Mouse (Mus musculus) heart, embryonic 12.5 days (tissue): ENCODE results near the gene Pkd1l1. TPM values are rescaled to one million over a fixed set of nuclear protein-coding genes. Genes with fewer than 3 reads are reported as not detected.

Source experiments
- ATAC-seq: fragments of 200-750 bp; cut with Nextera tagmentation; 2 replicates; pipeline ENCODE4 v1.8.0; 2017; ENCODE audit warnings: moderate TSS enrichment, moderate library complexity; ENCODE audit not compliant: insufficient number of reproducible peaks, low FRiP score
- H3K27ac ChIP-seq: fragments of 300-500 bp; sonication (generic); 2 replicates; pipeline ENCODE4 v1.5.1; 2016; ENCODE audit warnings: mild to moderate bottlenecking, moderate library complexity; ENCODE audit not compliant: poor library complexity, severe bottlenecking
- H3K27me3 ChIP-seq: fragments of 300-500 bp; sonication (generic); replicated peaks from 2 replicates; pipeline ENCODE4 v1.6.1; 2016; ENCODE audit warnings: mild to moderate bottlenecking, moderate library complexity
- H3K36me3 ChIP-seq: fragments of 300-500 bp; sonication (generic); 2 replicates; pipeline ENCODE4 v1.6.1; 2016; ENCODE audit warnings: mild to moderate bottlenecking, moderate library complexity
- H3K4me1 ChIP-seq: fragments of 300-500 bp; sonication (generic); replicated peaks from 2 replicates; pipeline ENCODE4 v1.6.1; 2016; ENCODE audit warnings: mild to moderate bottlenecking
- H3K4me2 ChIP-seq: fragments of 300-500 bp; sonication (generic); 2 replicates; pipeline ENCODE4 v1.6.1; 2016; ENCODE audit warnings: mild to moderate bottlenecking, moderate library complexity
- H3K4me3 ChIP-seq: fragments of 300-500 bp; sonication (generic); 2 replicates; pipeline ENCODE4 v1.5.1; 2016; ENCODE audit warnings: mild to moderate bottlenecking
- H3K9ac ChIP-seq: fragments of 300-500 bp; sonication (generic); 2 replicates; pipeline ENCODE4 v1.6.1; 2016; ENCODE audit warnings: mild to moderate bottlenecking, moderate library complexity
- H3K9me3 ChIP-seq: fragments of 300-500 bp; sonication (generic); replicated peaks from 2 replicates; pipeline ENCODE4 v1.6.1; 2016; ENCODE audit warnings: mild to moderate bottlenecking, moderate library complexity
- WGBS: fragments of 180-500 bp; shearing (Covaris S2); methylation state at CpG from one replicate; pipeline ENCODE4 v1.1.7; 2016; 5-methylcytosine and 5-hydroxymethylcytosine counted together
- polyA plus RNA-seq: library from polyadenylated mRNA; unstranded; fragments of >200 nt; fragmentation: Nextera tagmentation; extraction: Ambion mirVana; gene quantifications from 2 replicates; pipeline ENCODE4 v1.2.1, GENCODE M21; 2016

Gene Pkd1l1
- polyA plus RNA-seq, 1 experiment from 2014 or later, result 0.04 TPM

- Histone ChIP-seq H3K27ac (no peak overlapping the region), H3K9me3 (no peaks in the 10 kb centered on the region), H3K9ac (no peak overlapping the region), H3K27me3 (0 out of 2 replicates have a peak, but pooled peaks cover 9% of the 10 kb centered on the region), H3K4me1 (no peaks in the 10 kb centered on the region), H3K4me2 (no peak overlapping the region), H3K4me3 (no peak overlapping the region), H3K36me3 (no peaks in the 10 kb centered on the region)
- no peak for ATAC-seq
- WGBS, result 80% methylated on average over 4 of the region's 4 CpGs
These were observed 5.1 kb upstream of the Pkd1l1 start for GRCm38 (mm10) chr11:8978154-8978553.

GRCm38 (mm10) chr11:8972093-8972492, 973 bp downstream of the Pkd1l1 start:
- Histone ChIP-seq H3K9me3 (no peaks in the 10 kb centered on the region), H3K27ac (no peak overlapping the region), H3K9ac (no peak overlapping the region), H3K4me2 (no peak overlapping the region), H3K4me3 (no peak overlapping the region), H3K4me1 (no peaks in the 10 kb centered on the region), H3K27me3 (0 out of 2 replicates have a peak, but pooled peaks cover 6% of the 10 kb centered on the region), H3K36me3 (no peaks in the 10 kb centered on the region)
- no peak for ATAC-seq
- 46% methylated on average over 6 of the region's 6 CpGs for WGBS

- no peak for ATAC-seq
- H3K4me3 ChIP-seq, result no peak overlapping the region
- H3K27me3 ChIP-seq, result 0 out of 2 replicates have a peak, but pooled peaks cover 6% of the 10 kb centered on the region
- no peaks in the 10 kb centered on the region for H3K36me3 ChIP-seq
- H3K9ac ChIP-seq, result no peak overlapping the region
- no peak overlapping the region for H3K4me2 ChIP-seq
- H3K27ac ChIP-seq, result no peak overlapping the region
- no peaks in the 10 kb centered on the region for H3K4me1 ChIP-seq
- WGBS, result 60% methylated on average over 9 of the region's 9 CpGs
- no peaks in the 10 kb centered on the region for H3K9me3 ChIP-seq
These were observed 2.6 kb downstream of the Pkd1l1 start for GRCm38 (mm10) chr11:8970509-8970908.

GRCm38 (mm10) chr11:8968094-8968493, 5.0 kb downstream of the Pkd1l1 start:
- H3K4me2 ChIP-seq, result no peak overlapping the region
- no peak for ATAC-seq
- H3K9me3 ChIP-seq, result no peaks in the 10 kb centered on the region
- no peaks in the 10 kb centered on the region for H3K4me1 ChIP-seq
- 90% methylated on average over 7 of the region's 7 CpGs for WGBS
- H3K27ac ChIP-seq, result no peak overlapping the region
- no peaks in the 10 kb centered on the region for H3K36me3 ChIP-seq
- no peaks in the 10 kb centered on the region for H3K27me3 ChIP-seq
- no peak overlapping the region for H3K9ac ChIP-seq
- no peak overlapping the region for H3K4me3 ChIP-seq

GRCm38 (mm10) chr11:8958572-8958971, 14.5 kb downstream of the Pkd1l1 start:
- Histone ChIP-seq H3K36me3 (no peaks in the 10 kb centered on the region), H3K9ac (no peak overlapping the region), H3K27ac (no peak overlapping the region), H3K4me3 (no peak overlapping the region), H3K4me2 (no peak overlapping the region), H3K4me1 (peaks cover 8% of the 10 kb centered on the region; the same call in 1 of the 2 replicates), H3K9me3 (no peaks in the 10 kb centered on the region), H3K27me3 (no peaks in the 10 kb centered on the region)
- WGBS, result 67% methylated on average over 10 of the region's 10 CpGs
- ATAC-seq, result no peak

- Histone ChIP-seq H3K9me3 (no peaks in the 10 kb centered on the region), H3K27me3 (no peaks in the 10 kb centered on the region), H3K4me3 (no peak overlapping the region), H3K9ac (no peak overlapping the region), H3K27ac (no peak overlapping the region), H3K4me1 (peaks cover 11% of the 10 kb centered on the region; the same call in 1 of the 2 replicates), H3K36me3 (no peaks in the 10 kb centered on the region), H3K4me2 (no peak overlapping the region)
- WGBS, result 55% methylated on average over 4 of the region's 4 CpGs
- no peak for ATAC-seq
These were observed 15.0 kb downstream of the Pkd1l1 start for GRCm38 (mm10) chr11:8958108-8958507.

- no peak overlapping the region for H3K4me2 ChIP-seq
- no peaks in the 10 kb centered on the region for H3K9me3 ChIP-seq
- WGBS, result 60% methylated on average over 6 of the region's 6 CpGs
- H3K4me1 ChIP-seq, result peaks cover 11% of the 10 kb centered on the region; the same call in 1 of the 2 replicates
- no peak overlapping the region for H3K4me3 ChIP-seq
- no peaks in the 10 kb centered on the region for H3K27me3 ChIP-seq
- no peaks in the 10 kb centered on the region for H3K36me3 ChIP-seq
- no peak overlapping the region for H3K27ac ChIP-seq
- no peak for ATAC-seq
- no peak overlapping the region for H3K9ac ChIP-seq
These were observed 16.0 kb downstream of the Pkd1l1 start for GRCm38 (mm10) chr11:8957023-8957422.

GRCm38 (mm10) chr11:8955678-8956077, 17.4 kb downstream of the Pkd1l1 start:
- Histone ChIP-seq H3K4me3 (no peak overlapping the region), H3K4me2 (no peak overlapping the region), H3K27ac (no peak overlapping the region), H3K36me3 (no peaks in the 10 kb centered on the region), H3K9ac (no peak overlapping the region), H3K9me3 (0 out of 2 replicates have a peak, but pooled peaks cover 2% of the 10 kb centered on the region), H3K4me1 (peaks cover 11% of the 10 kb centered on the region; the same call in 1 of the 2 replicates), H3K27me3 (no peaks in the 10 kb centered on the region)
- 9% methylated on average over 1 of the region's 1 CpGs for WGBS
- no peak for ATAC-seq

GRCm38 (mm10) chr11:8949765-8950430, 23.2 kb downstream of the Pkd1l1 start:
- Histone ChIP-seq H3K9me3 (0 out of 2 replicates have a peak, but pooled peaks cover 2% of the 10 kb centered on the region), H3K4me1 (peaks cover 28% of the 10 kb centered on the region), H3K36me3 (no peaks in the 10 kb centered on the region), H3K4me2 (no peak overlapping the region), H3K27me3 (no peaks in the 10 kb centered on the region), H3K9ac (no peak overlapping the region), H3K27ac (peak overlapping the region; percentile 9; the same call in 1 of the 2 replicates), H3K4me3 (no peak overlapping the region)
- ATAC-seq, result no peak
- WGBS, result 57% methylated on average over 6 of the region's 6 CpGs

GRCm38 (mm10) chr11:8948871-8949270, 24.2 kb downstream of the Pkd1l1 start:
- H3K9ac ChIP-seq, result no peak overlapping the region
- H3K27me3 ChIP-seq, result no peaks in the 10 kb centered on the region
- H3K4me3 ChIP-seq, result no peak overlapping the region
- H3K36me3 ChIP-seq, result no peaks in the 10 kb centered on the region
- ATAC-seq, result no peak
- no peak overlapping the region for H3K4me2 ChIP-seq
- H3K9me3 ChIP-seq, result 0 out of 2 replicates have a peak, but pooled peaks cover 2% of the 10 kb centered on the region
- H3K27ac ChIP-seq, result no peak overlapping the region
- 49% methylated on average over 3 of the region's 3 CpGs for WGBS
- H3K4me1 ChIP-seq, result peaks cover 24% of the 10 kb centered on the region

- no peak overlapping the region for H3K27ac ChIP-seq
- peak; percentile 55; the same call in 1 of the 2 replicates for ATAC-seq
- H3K36me3 ChIP-seq, result no peaks in the 10 kb centered on the region
These were observed 29.0 kb downstream of the Pkd1l1 start for GRCm38 (mm10) chr11:8944114-8944513.

More at GRCm38 (mm10) chr11:8944114-8944513, 29.0 kb downstream of the Pkd1l1 start:
- no peak overlapping the region for H3K4me3 ChIP-seq
- 47% methylated on average over 4 of the region's 4 CpGs for WGBS
- H3K9ac ChIP-seq, result no peak overlapping the region
- peaks cover 13% of the 10 kb centered on the region; the same call in 1 of the 2 replicates for H3K4me1 ChIP-seq
- H3K4me2 ChIP-seq, result no peak overlapping the region
- H3K27me3 ChIP-seq, result no peaks in the 10 kb centered on the region
- no peaks in the 10 kb centered on the region for H3K9me3 ChIP-seq
